Mouse (Mus musculus) liver, adult 2 months (tissue): ENCODE data around the gene Ceacam18. TPM values are rescaled to one million over a fixed set of nuclear protein-coding genes. Genes with fewer than 3 reads are reported as not detected.
"Not testable (repeated sequence)": the region's sequence is repeated elsewhere in the genome, so short reads cannot be mapped to it uniquely, and the experiment has no call there.

ENCODE experiments used
- DNase-seq: peaks from one replicate; pipeline ENCODE4 v3.0.0-alpha.2; 2011; ENCODE audit warnings: low read depth, low spot score; ENCODE audit errors: extremely low read depth
- H3K27ac ChIP-seq: fragments of 200-500 bp; replicated peaks from 2 replicates; pipeline ENCODE4 v1.5.1; 2012; ENCODE audit warnings: low read depth, mild to moderate bottlenecking, control low read depth, inconsistent platforms, low read length; ENCODE audit not compliant: insufficient read depth
- H3K27me3 ChIP-seq: fragments of 200-500 bp; 2 replicates; pipeline ENCODE4 v1.6.1; 2012; ENCODE audit warnings: mild to moderate bottlenecking, moderate library complexity, low read length, inconsistent platforms; ENCODE audit not compliant: control insufficient read depth, insufficient read depth
- H3K36me3 ChIP-seq: fragments of 200-500 bp; 2 replicates; pipeline ENCODE4 v1.6.1; 2012; ENCODE audit warnings: low read length, inconsistent platforms; ENCODE audit not compliant: control insufficient read depth, insufficient read depth
- H3K4me1 ChIP-seq: fragments of 200-500 bp; 2 replicates; pipeline ENCODE4 v1.6.1; 2011; ENCODE audit warnings: low read length; ENCODE audit not compliant: control insufficient read depth, insufficient read depth
- H3K4me3 ChIP-seq: fragments of 200-500 bp; 2 replicates; pipeline ENCODE4 v1.5.1; 2011; ENCODE audit warnings: low read depth, mild to moderate bottlenecking, control low read depth, low read length, moderate library complexity; ENCODE audit not compliant: insufficient read depth
- H3K79me2 ChIP-seq: fragments of 200-500 bp; 2 replicates; pipeline ENCODE4 v1.6.1; 2012; ENCODE audit warnings: inconsistent platforms, mild to moderate bottlenecking, low read length, moderate library complexity; ENCODE audit not compliant: control insufficient read depth, insufficient read depth
- H3K9ac ChIP-seq: fragments of 200-500 bp; 2 replicates; pipeline ENCODE4 v1.6.1; 2012; ENCODE audit warnings: low read depth, mild to moderate bottlenecking, control low read depth, inconsistent platforms, low read length
- CTCF ChIP-seq: fragments of 200-500 bp; IDR thresholded peaks from 2 replicates; pipeline ENCODE4 v1.5.1; 2011; ENCODE audit warnings: low read depth, low read length, control low read depth
- POLR2A ChIP-seq: fragments of 200-500 bp; IDR thresholded peaks from 2 replicates; pipeline ENCODE4 v1.6.1; 2011; ENCODE audit warnings: low read length, control low read depth; ENCODE audit not compliant: insufficient read depth; ENCODE audit errors: extremely low read depth
- WGBS: fragments of 180-500 bp; shearing (Covaris S2); methylation state at CpG from one replicate; pipeline ENCODE4 v1.1.7; 2018; 5-methylcytosine and 5-hydroxymethylcytosine counted together
- polyA plus RNA-seq: library from polyadenylated mRNA; depleted of rRNA; stranded (reverse); fragments of >200 nt; gene quantifications from 2 replicates; pipeline ENCODE4 v1.2.3, GENCODE M21; 2012
- total RNA-seq: library from RNA; depleted of rRNA; stranded (reverse); fragments of >200 nt; gene quantifications from 2 replicates; pipeline ENCODE4 v1.2.3, GENCODE M21; 2014

Gene Ceacam18
- total and polyA plus RNA-seq, 2 experiments: not detected

GRCm38 (mm10) chr7:43652683-43653082, 18.2 kb downstream of the Ceacam18 start:
- Histone ChIP-seq H3K4me1 (no peaks in the 10 kb centered on the region), H3K4me3 (no peak overlapping the region), H3K27ac (no peak overlapping the region), H3K9ac (no peak overlapping the region), H3K27me3 (no peaks in the 10 kb centered on the region), H3K36me3 (no peaks in the 10 kb centered on the region), H3K79me2 (no peaks in the 10 kb centered on the region)
- 82% methylated on average over 6 of the region's 6 CpGs for WGBS
- DNase-seq: no peak
- TF ChIP-seq POLR2A (no peak), CTCF (no peak)

- Histone ChIP-seq H3K4me3 (no peak overlapping the region), H3K4me1 (no peaks in the 10 kb centered on the region), H3K79me2 (no peaks in the 10 kb centered on the region), H3K36me3 (no peaks in the 10 kb centered on the region), H3K27ac (no peak overlapping the region), H3K9ac (no peak overlapping the region), H3K27me3 (no peaks in the 10 kb centered on the region)
- no peak for TF ChIP-seq CTCF
- TF ChIP-seq POLR2A: no peak
- WGBS: 66% methylated on average over 3 of the region's 3 CpGs
- DNase-seq: peak; percentile 15
Measured at GRCm38 (mm10) chr7:43654519-43654918, 20.0 kb downstream of the Ceacam18 start.

GRCm38 (mm10) chr7:43656232-43656631, 21.7 kb downstream of the Ceacam18 start:
- no peaks in the 10 kb centered on the region for H3K4me1 ChIP-seq
- TF ChIP-seq CTCF (no peak), POLR2A (no peak)
- H3K9ac ChIP-seq: no peak overlapping the region
- H3K36me3 ChIP-seq: no peaks in the 10 kb centered on the region
- DNase-seq: no peak
- no peaks in the 10 kb centered on the region for H3K79me2 ChIP-seq
- H3K27ac ChIP-seq: no peak overlapping the region
- WGBS: 52% methylated on average over 6 of the region's 6 CpGs
- no peaks in the 10 kb centered on the region for H3K27me3 ChIP-seq
- H3K4me3 ChIP-seq: no peak overlapping the region

GRCm38 (mm10) chr7:43660002-43660401, 25.5 kb downstream of the Ceacam18 start, which contains the start of gene Siglece:
Gene Siglece (minus strand): TSS chr7:43660161.
- Histone ChIP-seq H3K79me2 (no peaks in the 10 kb centered on the region), H3K27me3 (no peaks in the 10 kb centered on the region), H3K4me1 (no peaks in the 10 kb centered on the region), H3K9ac (no peak within 1 kb of the TSS; the same call in 1 of the 2 replicates), H3K27ac (peak within 1 kb of the TSS; percentile 23), H3K4me3 (peak within 1 kb of the TSS; percentile 24), H3K36me3 (no peaks in the 10 kb centered on the region)
- WGBS: 79% methylated on average over 1 of the region's 1 CpGs
- peak; percentile 10 for DNase-seq
- no peak for TF ChIP-seq CTCF
- TF ChIP-seq POLR2A: no peak

GRCm38 (mm10) chr7:43662804-43663203, 28.3 kb downstream of the Ceacam18 start:
- 83% methylated on average over 1 of the region's 1 CpGs for WGBS
- Histone ChIP-seq H3K27me3 (no peaks in the 10 kb centered on the region), H3K79me2 (no peaks in the 10 kb centered on the region), H3K9ac (no peak overlapping the region), H3K27ac (no peak overlapping the region), H3K4me3 (no peak overlapping the region), H3K4me1 (no peaks in the 10 kb centered on the region), H3K36me3 (no peaks in the 10 kb centered on the region)
- no peak for DNase-seq
- TF ChIP-seq POLR2A (no peak), CTCF (no peak)

- not testable (repeated sequence) for H3K27me3 ChIP-seq, H3K4me1 ChIP-seq, H3K9ac ChIP-seq, H3K4me3 ChIP-seq, H3K27ac ChIP-seq, H3K36me3 ChIP-seq, H3K79me2 ChIP-seq
- 19% methylated on average over 4 of the region's 4 CpGs for WGBS
- DNase-seq: peak; percentile 61
Measured at GRCm38 (mm10) chr7:43667221-43667620, 32.7 kb downstream of the Ceacam18 start.
